Mouse (Mus musculus) left cerebral cortex, adult 9 months (tissue): Measurements from ENCODE around the gene Zfp780b.
"Not testable (repeated sequence)": the region's sequence is repeated elsewhere in the genome, so short reads cannot be mapped to it uniquely, and the experiment has no call there.

Experiments
- DNase-seq, 2 experiments: peaks; one replicate each; pipeline ENCODE4 v3.0.0; 2022; ENCODE audit warnings: low spot score in 2 of 2

Zfp780b gene

GRCm38 (mm10) chr7:27978683-27979528 lies at the start of gene Zfp780b:
Zfp780b (minus strand) TSS chr7:27979171.
- peak; percentile 32 to 73 for DNase-seq

DNA sequence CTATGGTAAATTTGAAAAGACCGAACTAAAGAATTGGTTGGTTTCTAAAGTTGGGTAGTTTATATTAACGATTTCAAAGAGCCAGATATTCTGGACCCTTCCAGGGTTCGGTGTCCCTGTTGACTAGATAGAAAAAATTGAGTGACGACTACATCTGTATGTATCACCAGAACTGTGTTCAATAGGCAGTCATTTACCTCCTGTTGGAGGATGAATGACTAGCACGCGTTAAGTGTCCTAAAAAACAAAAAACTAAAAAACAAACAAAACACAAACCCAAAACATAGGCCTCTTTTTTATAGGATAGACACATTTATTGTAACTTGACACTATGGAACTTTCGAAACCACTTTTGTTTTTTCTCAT lies 35.5 kb upstream of the Zfp780b start:
- DNase-seq, result no peak

DNA sequence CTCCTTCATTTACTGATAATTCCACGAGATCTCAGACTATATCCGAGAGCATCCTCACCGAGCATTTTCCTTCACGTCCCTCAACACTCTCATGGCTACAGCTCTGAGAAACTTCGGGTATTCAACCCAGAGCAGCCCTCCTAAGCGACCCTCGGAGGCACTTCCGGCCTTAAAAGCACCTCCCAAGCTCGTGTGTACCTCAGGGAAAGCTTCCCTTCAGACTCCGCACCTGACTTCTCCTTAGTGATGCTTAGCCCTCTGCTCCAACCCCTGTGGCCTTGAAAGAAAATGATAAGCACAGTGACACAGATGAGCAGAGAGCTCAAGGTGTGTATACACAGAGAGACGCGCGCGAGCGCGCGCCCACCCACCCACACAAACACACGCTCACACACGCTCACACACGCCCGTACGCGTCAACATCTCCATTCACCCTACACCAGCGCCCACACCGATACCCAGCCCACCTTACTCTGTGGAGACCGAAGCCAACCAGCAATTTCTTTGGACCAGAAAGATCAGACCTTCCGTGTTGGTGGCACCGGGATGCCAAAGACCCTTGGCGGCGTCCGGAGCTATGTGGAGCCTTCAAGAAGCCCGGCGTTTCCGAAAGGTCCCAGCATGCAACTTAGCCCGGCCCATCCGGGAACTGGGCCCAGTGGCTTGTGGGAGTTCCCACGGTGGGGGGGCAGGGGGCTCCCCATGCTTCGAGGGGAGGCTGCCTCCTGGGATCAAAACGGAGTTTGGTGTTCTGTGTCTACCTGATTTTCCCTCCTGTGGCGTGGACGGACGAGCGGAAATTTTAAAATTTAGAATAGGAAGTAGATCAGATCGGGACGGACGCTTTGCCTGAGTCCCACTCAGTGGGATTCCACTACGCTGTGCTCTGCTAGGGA lies 34.8 kb upstream of the Zfp780b start, which contains the start of gene Zfp850:
Gene Zfp850 (minus strand): TSS at position 567 of the 896 bp plus-strand sequence.
- peak; percentile 25 to 70 for DNase-seq

- peak in 1 of 2 experiments; percentile 44 for DNase-seq
Measured at GRCm38 (mm10) chr7:28010271-28010670, 31.3 kb upstream of the Zfp780b start.

DNA sequence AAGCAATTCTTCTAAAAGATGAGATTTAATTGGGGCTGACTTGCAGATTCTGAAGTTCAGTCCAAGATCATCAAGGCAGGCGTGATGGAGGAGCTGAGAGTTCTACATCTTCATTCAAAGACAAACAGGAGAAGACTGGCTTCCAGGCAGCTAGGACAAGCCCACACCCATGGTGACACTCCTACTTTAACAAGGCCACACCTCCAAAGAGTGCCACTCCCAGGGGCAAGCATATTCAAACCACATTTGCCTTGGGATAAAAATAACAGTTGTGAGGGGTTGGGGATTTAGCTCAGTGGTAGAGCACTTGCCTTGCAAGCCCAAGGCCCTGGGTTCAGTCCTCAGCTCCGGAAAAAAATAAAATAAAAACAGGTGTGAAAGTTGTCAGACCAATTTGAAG lies 3.2 kb upstream of the Zfp780b start:
- no peak for DNase-seq

DNA sequence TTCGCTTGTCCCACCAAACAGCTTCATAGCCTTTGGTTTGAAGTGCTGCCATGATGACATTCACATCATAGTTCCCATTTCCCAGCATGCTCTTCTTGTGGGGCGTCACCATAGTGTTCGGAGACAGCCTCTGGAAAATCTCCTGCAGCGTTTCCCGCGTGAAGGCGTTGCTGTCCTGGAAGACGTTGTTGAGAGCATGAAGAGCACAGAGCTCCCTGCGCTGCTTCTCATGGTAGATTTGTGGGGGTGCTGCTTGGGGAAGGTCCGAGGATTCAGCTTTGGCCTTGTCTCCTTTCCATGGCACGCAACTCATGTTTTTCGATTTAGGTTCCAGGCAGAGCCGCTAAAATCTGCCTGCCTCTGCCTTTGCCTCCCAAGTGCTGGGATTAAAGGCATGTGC lies 29.5 kb downstream of the Zfp780b start:
- DNase-seq, result not testable (repeated sequence)

GRCm38 (mm10) chr7:27941869-27942268 lies 37.1 kb downstream of the Zfp780b start:
- DNase-seq, result peak in 1 of 2 experiments; percentile 29

- not testable (repeated sequence) for DNase-seq
Measured at GRCm38 (mm10) chr7:27933800-27934158, 45.2 kb downstream of the Zfp780b start.

DNA sequence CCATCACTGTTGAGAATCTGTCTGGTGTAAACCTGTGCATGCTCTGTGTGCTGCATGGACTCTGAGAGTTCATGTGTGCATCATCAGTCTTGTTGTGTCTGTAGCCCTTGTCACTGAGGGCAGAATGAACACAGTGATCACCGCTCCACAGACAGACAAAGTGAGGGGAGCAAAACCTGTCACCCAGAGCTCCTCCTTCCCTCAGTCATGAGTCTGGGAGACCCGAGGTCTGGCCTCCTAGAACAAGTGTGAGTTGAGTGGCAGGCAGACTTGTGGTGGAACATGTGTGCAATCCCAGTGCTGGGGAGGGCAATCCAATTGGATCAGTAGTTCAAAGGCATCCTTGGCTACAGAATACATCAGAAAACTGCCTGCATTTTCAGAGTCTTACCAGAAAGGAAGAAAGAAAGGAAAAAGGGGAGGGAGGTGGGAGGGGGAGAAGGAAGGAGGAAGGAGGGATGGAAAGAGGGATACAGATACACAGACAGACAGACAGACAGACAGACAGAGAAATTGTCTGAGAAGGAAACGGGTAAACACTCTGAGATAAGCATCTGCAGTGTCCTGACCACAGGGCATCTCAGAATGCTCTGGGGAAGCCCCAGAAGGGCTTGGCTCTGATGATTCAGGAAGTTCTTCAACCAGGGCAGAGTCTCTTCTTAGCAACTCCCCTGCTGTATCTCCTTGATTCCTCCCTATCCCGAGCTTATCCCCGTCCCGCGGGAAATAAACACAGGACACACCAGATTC lies 45.7 kb downstream of the Zfp780b start:
- no peak for DNase-seq

DNA sequence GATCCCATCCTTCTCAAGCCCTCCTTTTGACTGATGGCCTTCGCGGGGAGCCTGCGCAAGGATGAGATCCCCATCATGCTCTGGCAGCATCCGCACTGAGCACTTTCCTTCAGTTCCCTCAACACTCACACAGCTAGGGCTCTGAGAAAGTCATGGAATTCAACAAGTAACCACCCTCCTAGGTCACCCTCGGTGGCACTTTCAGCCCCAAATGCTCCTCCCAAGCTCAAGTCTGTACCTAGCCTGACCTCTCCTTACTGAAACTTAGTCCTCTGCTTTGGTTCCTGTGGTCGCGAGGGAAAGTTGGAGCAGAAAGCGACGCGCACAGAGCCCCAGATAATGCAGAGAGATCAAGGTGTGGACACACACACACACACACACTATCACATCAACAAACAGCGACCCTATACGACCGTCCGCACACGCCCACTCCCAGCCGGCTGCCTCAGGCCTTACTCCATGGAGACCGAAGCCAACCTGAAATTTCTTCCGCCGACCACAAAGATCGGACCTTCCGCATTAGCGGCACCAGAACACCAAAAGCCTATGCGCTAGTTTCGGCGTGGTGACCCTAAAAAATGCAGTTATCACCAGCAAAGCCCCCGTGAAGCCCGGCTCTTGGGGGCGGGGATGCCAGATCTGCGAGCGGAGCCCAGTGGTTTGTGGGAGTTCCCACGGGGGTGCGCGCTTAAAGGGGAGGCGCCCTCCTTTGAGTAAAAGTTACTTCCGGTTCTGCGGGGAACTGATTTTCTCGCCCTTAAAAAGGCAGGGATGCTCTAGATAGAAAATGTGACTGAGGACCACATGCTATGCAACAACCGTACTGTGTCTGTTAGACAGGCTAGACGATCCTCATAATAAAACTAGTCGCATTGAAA lies 49.9 kb downstream of the Zfp780b start, which contains the start of gene Zfp974:
Gene Zfp974 (minus strand): TSS at position 643 of the 878 bp plus-strand sequence.
- DNase-seq, result peak in 1 of 2 experiments; percentile 64

DNA sequence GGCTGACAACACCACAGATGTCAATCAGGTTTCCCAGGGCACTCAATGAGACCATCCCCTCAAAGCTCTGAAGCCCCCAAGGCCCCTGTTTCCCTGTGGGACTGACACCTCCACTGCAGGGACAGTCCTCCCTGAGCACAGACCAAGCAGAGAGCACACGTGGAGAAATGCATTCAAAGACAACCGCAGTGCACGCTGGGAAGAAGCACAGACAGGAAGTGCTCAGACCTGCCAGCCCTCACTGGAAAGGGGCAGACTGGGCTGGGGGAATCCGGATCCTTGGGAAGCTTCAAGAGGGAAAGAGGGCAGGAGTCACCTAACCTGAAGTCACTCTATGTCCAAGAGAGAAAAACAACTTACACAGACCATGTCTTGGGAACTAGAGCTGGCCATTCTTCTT lies 51.9 kb downstream of the Zfp780b start:
- DNase-seq, result not testable (repeated sequence)

GRCm38 (mm10) chr7:27910952-27911351 lies 68.0 kb downstream of the Zfp780b start:
- DNase-seq, result not testable (repeated sequence)
